Mouse (Mus musculus) lung, adult 2 months (tissue): ENCODE results near the gene Myo15.

Experiments
- CTCF ChIP-seq: fragments of 200-500 bp; IDR thresholded peaks from 2 replicates; pipeline ENCODE4 v1.5.1; 2011; ENCODE audit warnings: mild to moderate bottlenecking, low read length, control low read depth; ENCODE audit not compliant: insufficient read depth
- POLR2A ChIP-seq: fragments of 200-500 bp; IDR thresholded peaks from 2 replicates; pipeline ENCODE4 v1.6.1; 2011; ENCODE audit warnings: low read depth, mild to moderate bottlenecking, control low read depth, low read length, borderline replicate concordance; ENCODE audit errors: extremely low read depth

DNA sequence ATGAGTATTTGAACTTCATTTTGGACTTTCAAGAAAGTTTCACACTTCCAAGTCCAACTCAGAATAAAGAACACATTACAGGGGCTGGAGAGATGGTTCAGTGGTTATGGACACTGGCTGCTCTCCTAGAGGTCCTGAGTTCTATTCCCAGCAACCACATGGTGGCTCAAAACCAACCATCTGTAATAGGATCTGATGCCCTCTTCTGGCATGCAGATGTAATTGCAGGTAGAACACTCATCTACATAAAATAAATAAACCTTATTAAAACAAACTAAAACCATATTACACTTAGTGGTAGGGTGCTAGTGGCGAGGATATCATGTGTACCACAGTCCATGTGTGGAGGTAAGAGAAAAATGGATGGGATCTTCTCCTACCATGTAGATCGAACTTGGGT lies 43.4 kb downstream of the Myo15 start:
- TF ChIP-seq CTCF = no peak
- TF ChIP-seq POLR2A = no peak
